Mouse (Mus musculus) heart, adult 2 months (tissue): ENCODE results near the gene Smurf1.

Experiments used
- CTCF ChIP-seq: fragments of 200-600 bp; IDR thresholded peaks from 2 replicates; pipeline ENCODE4 v1.8.1; 2022; ENCODE audit warnings: antibody characterized with exemption, mild to moderate bottlenecking, moderate library complexity
- EP300 ChIP-seq: fragments of 200-500 bp; IDR thresholded peaks from 2 replicates; pipeline ENCODE4 v1.6.1; 2011; ENCODE audit warnings: low read depth, low read length, control low read depth; ENCODE audit not compliant: insufficient read depth
- POLR2A ChIP-seq: fragments of 200-500 bp; IDR thresholded peaks from 2 replicates; pipeline ENCODE4 v1.6.1; 2011; ENCODE audit warnings: mild to moderate bottlenecking, low read depth, low read length, control low read depth; ENCODE audit not compliant: insufficient read depth

GRCm38 (mm10) chr5:144907591-144907990, 58.1 kb downstream of the Smurf1 start:
- no peak for TF ChIP-seq POLR2A
- TF ChIP-seq CTCF, result peak; percentile 62
- TF ChIP-seq EP300, result no peak
